Mouse (Mus musculus) ES-E14 (cell line): Measurements from ENCODE around the gene Pgrmc1.

Experiments
- HCFC1 ChIP-seq: IDR thresholded peaks from 2 replicates; pipeline ENCODE4 v1.6.1; 2012; ENCODE audit warnings: low read length, inconsistent platforms, borderline replicate concordance; ENCODE audit not compliant: insufficient read depth
- MAFK ChIP-seq: IDR thresholded peaks from 2 replicates; pipeline ENCODE4 v1.6.1; 2014; ENCODE audit warnings: mild to moderate bottlenecking, low read depth, low read length, inconsistent platforms; ENCODE audit not compliant: insufficient read depth
- ZC3H11A ChIP-seq: IDR thresholded peaks from 2 replicates; pipeline ENCODE4 v1.6.1; 2012; ENCODE audit warnings: low read depth, mild to moderate bottlenecking, inconsistent platforms, low read length, borderline replicate concordance

DNA sequence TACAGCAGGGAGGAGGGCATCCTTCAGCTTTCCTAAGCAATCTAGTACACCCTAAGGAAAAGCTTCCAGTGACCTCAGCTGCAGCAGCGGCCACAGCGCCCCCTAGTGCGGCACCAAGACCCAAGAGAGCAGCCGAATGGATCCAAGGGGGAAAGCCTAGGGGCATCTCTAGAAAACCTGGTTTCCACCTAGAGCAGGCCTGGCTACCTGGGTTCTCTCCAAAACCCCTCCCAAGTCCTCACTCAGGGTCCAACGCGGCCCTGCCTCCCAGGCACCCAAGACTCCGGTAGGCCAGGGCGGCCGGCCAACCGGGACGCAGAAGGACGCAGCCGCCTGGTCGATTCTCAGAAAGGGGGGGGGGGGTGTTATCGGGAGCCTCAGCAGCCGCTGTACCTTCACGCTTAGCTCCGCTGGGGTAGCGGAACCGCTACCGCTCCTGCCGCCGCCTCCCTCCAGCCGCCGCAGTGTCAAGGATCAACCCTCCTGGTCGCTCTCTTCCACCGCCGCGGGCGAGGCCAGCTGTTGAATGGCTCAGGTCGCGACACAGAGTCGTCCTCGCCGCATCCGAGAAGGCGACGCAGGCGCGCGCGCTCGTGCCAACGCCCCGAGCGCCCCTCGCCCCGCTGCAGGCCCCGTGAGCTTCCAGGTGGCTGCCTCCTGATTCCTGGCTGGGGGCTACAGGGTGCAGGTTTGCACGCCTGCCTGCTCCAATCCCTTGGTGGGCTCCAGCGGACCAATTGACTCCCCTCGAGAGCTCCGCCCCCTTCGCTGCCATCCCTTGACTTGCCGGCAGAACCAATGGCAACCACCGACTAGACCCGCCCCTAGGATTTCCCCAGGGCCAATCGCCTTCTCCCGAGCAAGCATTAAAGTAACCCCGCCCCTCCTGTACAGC, 46.9 kb downstream of the Pgrmc1 start, which contains the start of gene Akap17b:
- TF ChIP-seq MAFK (no peak), ZC3H11A (no peak), HCFC1 (no peak)
